In the genomic region with DNA sequence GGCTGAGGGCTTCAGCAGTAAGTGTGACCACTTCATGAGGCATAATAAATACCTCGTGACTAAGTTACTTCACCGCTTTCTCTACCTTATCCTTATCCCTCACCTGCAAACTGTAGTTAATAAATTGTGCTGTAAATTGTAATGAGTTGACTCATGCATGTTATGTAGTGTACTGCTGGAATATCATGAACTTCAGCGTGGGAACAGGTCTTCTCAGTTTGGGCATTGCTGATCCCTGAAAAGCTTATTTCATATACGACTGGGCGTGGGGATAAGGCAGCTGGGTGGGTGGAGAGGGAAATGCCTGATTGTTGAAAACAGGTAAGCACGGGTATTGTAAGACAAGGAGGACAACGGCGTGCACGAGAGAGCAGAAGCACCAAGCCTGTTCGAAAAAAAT, we compare ENCODE assay signal across 8 mouse cellular contexts. TPM values are rescaled to one million over a fixed set of nuclear protein-coding genes. Genes with fewer than 3 reads are reported as not detected.
DNase-seq lines count a peak whose midpoint lies in the region; ATAC-seq and TF ChIP-seq lines count a peak whose summit lies in the region.

No protein-coding gene starts in this region.

- whole genome bisulfite sequencing in intestine, embryonic 16.5 days, result 18% methylated on average over 10 of the region's 10 CpGs
- 37% methylated on average over 10 of the region's 10 CpGs for WGBS in neural tube, embryonic 12.5 days

- H3K4me2 ChIP-seq in intestine, embryonic 16.5 days (ENCODE audit: low read depth, low read length), result peak overlapping the region; percentile 84
- peak overlapping the region; percentile 93 for H3K4me2 ChIP-seq in neural tube, embryonic 12.5 days (replicated peaks)

- DNase-seq in left cerebral cortex, adult 2 months (ENCODE audit: extremely low spot score in 1 of 2, low spot score in 2 of 2), result no peak
- no peak for DNase-seq in left cerebral cortex, adult 11 months (ENCODE audit: low spot score)
- no peak for DNase-seq in c-Kit-positive CD71-positive TER-119-positive erythroid progenitor cells, embryonic 14.5 days (ENCODE audit: low spot score)
- no peak for DNase-seq in layer of hippocampus, postnatal 14 days (ENCODE audit: low spot score in 2 of 2)

- no peaks in the 10 kb centered on the region for H3K9me3 ChIP-seq in intestine, embryonic 16.5 days (ENCODE audit: control insufficient read depth, low read length)
- H3K9me3 ChIP-seq in neural tube, embryonic 12.5 days, result no peaks in the 10 kb centered on the region

- H3K4me1 ChIP-seq in embryonic fibroblast, embryonic 13.5 days (ENCODE audit: control insufficient read depth, insufficient read depth, low read length), result peaks cover 2% of the 10 kb centered on the region; the same call in 1 of the 2 replicates
- peaks cover 3% of the 10 kb centered on the region; the same call in 1 of the 2 replicates for H3K4me1 ChIP-seq in intestine, embryonic 16.5 days (ENCODE audit: control insufficient read depth, insufficient read depth, low read length)
- peaks cover 8% of the 10 kb centered on the region for H3K4me1 ChIP-seq in neural tube, embryonic 12.5 days

- no peaks in the 10 kb centered on the region for H3K27me3 ChIP-seq in intestine, embryonic 16.5 days (replicated peaks; ENCODE audit: control insufficient read depth, insufficient read depth, low read length)
- H3K27me3 ChIP-seq in neural tube, embryonic 12.5 days (replicated peaks), result peaks cover 25% of the 10 kb centered on the region

- H3K4me3 ChIP-seq in left cerebral cortex, adult 2 months, result peak overlapping the region; percentile 44
- peak overlapping the region; percentile 67 for H3K4me3 ChIP-seq in embryonic fibroblast, embryonic 13.5 days (ENCODE audit: insufficient read depth, low read length)
- H3K4me3 ChIP-seq in intestine, embryonic 16.5 days (ENCODE audit: low read length), result peak overlapping the region; percentile 65
- H3K4me3 ChIP-seq in neural tube, embryonic 12.5 days, result peak overlapping the region; percentile 47

- TF ChIP-seq CTCF in left cerebral cortex, adult 2 months (IDR thresholded peaks at IDR 0.05), result no peak
- TF ChIP-seq CTCF in embryonic fibroblast, embryonic 13.5 days (IDR thresholded peaks at IDR 0.05; ENCODE audit: borderline replicate concordance, insufficient read depth, low read length), result no peak

- intact Hi-C loops in left cerebral cortex, adult 2 months (cut with DNase I), result no loop called here

- peak overlapping the region; percentile 73 for H3K9ac ChIP-seq in intestine, embryonic 16.5 days (ENCODE audit: low read depth, low read length)
- H3K9ac ChIP-seq in neural tube, embryonic 12.5 days, result no peak overlapping the region

- peak; percentile 69 for ATAC-seq in intestine, embryonic 16.5 days
- peak; percentile 10; the same call in 1 of the 2 replicates for ATAC-seq in neural tube, embryonic 12.5 days (ENCODE audit: low FRiP score, low read depth)
- ATAC-seq in monocyte, adult 5-6 weeks (replicated peaks; ENCODE audit: insufficient number of reproducible peaks, low FRiP score, low TSS enrichment, poor library complexity, severe bottlenecking), result no peak

- H3K36me3 ChIP-seq in intestine, embryonic 16.5 days (ENCODE audit: control insufficient read depth, insufficient read depth, low read length), result no peaks in the 10 kb centered on the region
- H3K36me3 ChIP-seq in neural tube, embryonic 12.5 days, result no peaks in the 10 kb centered on the region

- no peak overlapping the region for H3K27ac ChIP-seq in left cerebral cortex, adult 2 months
- H3K27ac ChIP-seq in embryonic fibroblast, embryonic 13.5 days (ENCODE audit: insufficient read depth, low read length), result no peak overlapping the region
- peak overlapping the region; percentile 86 for H3K27ac ChIP-seq in intestine, embryonic 16.5 days (ENCODE audit: low read length)
- no peak overlapping the region for H3K27ac ChIP-seq in neural tube, embryonic 12.5 days

- no peak for TF ChIP-seq POLR2A in embryonic fibroblast, embryonic 13.5 days (IDR thresholded peaks at IDR 0.05; ENCODE audit: low read depth, low read length)

RNA-seq across cellular contexts. Expression of gene Nipal1, which starts 0.6 kb away (rescaled TPM):
- not detected for total RNA-seq in left cerebral cortex, adult 2 months (2021)
- polyA plus RNA-seq in embryonic fibroblast, embryonic 13.5 days (2011; ENCODE audit: insufficient read length, low read depth, missing spikeins), result 6.2 and 19.6 TPM in 2 replicates
- 34.5 and 37.7 TPM in 2 replicates for polyA plus RNA-seq in intestine, embryonic 16.5 days (2015; fragmentation: Nextera tagmentation; extraction: Ambion mirVana)
- polyA plus RNA-seq in neural tube, embryonic 12.5 days (2016; fragmentation: Nextera tagmentation; extraction: Ambion mirVana), result 0.45 and 0.76 TPM in 2 replicates
- 0.96 to 4.8 TPM (median 1.4 TPM) in 3 replicates for total RNA-seq in monocyte, adult 5-6 weeks (2017)
- total RNA-seq in layer of hippocampus, postnatal 14 days (2021), result not detected

RNA-seq across cellular contexts. Expression of gene Cnga1, which starts 2.9 kb away (rescaled TPM):
- total RNA-seq in left cerebral cortex, adult 2 months (2021), result not detected
- not detected in 2 replicates for polyA plus RNA-seq in embryonic fibroblast, embryonic 13.5 days (2011; ENCODE audit: insufficient read length, low read depth, missing spikeins)
- not detected in 2 replicates for polyA plus RNA-seq in intestine, embryonic 16.5 days (2015; fragmentation: Nextera tagmentation; extraction: Ambion mirVana)
- polyA plus RNA-seq in neural tube, embryonic 12.5 days (2016; fragmentation: Nextera tagmentation; extraction: Ambion mirVana), result not detected in 2 replicates
- 2.2 to 2.7 TPM (median 2.5 TPM) in 3 replicates for total RNA-seq in monocyte, adult 5-6 weeks (2017)
- not detected for total RNA-seq in layer of hippocampus, postnatal 14 days (2021)

RNA-seq across cellular contexts. Expression of gene Gm5868, which starts 59.6 kb away (rescaled TPM):
- total RNA-seq in left cerebral cortex, adult 2 months (2021), result under 1 TPM in 1 of 2 experiments, not detected in 1; 0.42 TPM
- polyA plus RNA-seq in embryonic fibroblast, embryonic 13.5 days (2011; ENCODE audit: insufficient read length, low read depth, missing spikeins), result not detected in 2 replicates
- polyA plus RNA-seq in intestine, embryonic 16.5 days (2015; fragmentation: Nextera tagmentation; extraction: Ambion mirVana), result 0.29 and 0.42 TPM in 2 replicates
- 10.5 and 11.0 TPM in 2 replicates for polyA plus RNA-seq in neural tube, embryonic 12.5 days (2016; fragmentation: Nextera tagmentation; extraction: Ambion mirVana)
- not detected in 3 replicates for total RNA-seq in monocyte, adult 5-6 weeks (2017)
- total RNA-seq in layer of hippocampus, postnatal 14 days (2021), result under 1 TPM; 0.78 to 0.81 TPM
